Mouse (Mus musculus) MN1 (cell line): ENCODE measurements around the gene Ilf2.

Source experiments
- DNase-seq: peaks from one replicate; pipeline ENCODE4 v3.0.0-alpha.2; 2016; ENCODE audit warnings: low spot score

Ilf2 gene

GRCm38 (mm10) chr3:90508950-90509746, 33.2 kb downstream of the Ilf2 start, which contains the start of gene Chtop:
Gene Chtop (minus strand): TSS chr3:90509498.
- DNase-seq: peak; percentile 100

DNA sequence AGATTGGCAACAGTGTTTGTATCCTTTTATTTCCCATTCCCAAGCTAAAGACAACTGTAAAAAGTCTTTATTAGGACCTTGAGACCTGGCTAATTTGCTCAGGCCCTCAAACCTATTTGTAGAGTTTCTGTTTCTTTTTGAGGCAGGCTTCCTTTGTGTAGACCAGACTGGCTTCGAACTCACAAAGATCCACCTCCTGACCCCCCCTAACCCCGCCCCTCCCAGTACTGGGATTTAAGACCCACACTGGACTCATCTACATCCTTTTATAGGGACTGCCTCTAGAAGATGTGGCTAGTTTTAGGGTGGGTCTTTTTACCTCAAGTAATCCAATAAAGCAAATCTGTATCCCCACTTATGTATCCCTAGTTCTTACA, 33.8 kb downstream of the Ilf2 start:
- DNase-seq: no peak

- no peak for DNase-seq
Observed at GRCm38 (mm10) chr3:90512276-90512675, 36.4 kb downstream of the Ilf2 start.

DNA sequence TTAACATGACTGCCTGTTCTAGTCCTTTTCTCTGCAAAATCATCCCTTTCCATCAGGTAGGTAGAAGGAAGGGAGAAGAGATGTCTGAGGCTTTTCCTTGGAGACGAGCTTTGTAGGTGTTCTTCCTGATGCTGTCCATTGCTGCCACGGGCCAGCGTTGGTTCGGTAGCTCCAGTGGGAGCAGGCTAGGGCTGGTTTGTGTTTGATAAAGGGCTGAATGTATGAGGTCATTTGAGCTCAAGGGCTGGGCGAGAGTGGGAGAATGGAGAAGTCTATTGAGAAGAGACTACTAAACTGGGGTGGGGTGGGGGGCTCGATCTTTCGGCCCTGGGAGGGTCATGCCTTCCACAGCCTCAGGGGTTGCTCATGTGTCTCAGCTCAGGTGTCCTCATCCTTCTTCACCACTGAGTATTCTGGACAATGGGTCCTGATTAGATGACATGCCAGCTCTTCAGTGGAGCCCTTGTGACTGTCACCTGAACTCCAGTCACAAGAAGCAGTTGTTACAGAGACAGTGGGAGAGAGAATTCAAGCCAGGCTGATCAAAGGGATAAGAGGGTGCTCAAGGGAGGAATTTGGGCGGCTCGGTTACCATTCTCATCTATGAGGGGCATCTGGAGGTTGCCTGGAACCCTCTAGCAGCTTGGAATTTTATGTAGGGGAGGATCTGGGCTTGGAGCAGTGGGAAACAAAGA, 37.2 kb downstream of the Ilf2 start:
- no peak for DNase-seq

DNA sequence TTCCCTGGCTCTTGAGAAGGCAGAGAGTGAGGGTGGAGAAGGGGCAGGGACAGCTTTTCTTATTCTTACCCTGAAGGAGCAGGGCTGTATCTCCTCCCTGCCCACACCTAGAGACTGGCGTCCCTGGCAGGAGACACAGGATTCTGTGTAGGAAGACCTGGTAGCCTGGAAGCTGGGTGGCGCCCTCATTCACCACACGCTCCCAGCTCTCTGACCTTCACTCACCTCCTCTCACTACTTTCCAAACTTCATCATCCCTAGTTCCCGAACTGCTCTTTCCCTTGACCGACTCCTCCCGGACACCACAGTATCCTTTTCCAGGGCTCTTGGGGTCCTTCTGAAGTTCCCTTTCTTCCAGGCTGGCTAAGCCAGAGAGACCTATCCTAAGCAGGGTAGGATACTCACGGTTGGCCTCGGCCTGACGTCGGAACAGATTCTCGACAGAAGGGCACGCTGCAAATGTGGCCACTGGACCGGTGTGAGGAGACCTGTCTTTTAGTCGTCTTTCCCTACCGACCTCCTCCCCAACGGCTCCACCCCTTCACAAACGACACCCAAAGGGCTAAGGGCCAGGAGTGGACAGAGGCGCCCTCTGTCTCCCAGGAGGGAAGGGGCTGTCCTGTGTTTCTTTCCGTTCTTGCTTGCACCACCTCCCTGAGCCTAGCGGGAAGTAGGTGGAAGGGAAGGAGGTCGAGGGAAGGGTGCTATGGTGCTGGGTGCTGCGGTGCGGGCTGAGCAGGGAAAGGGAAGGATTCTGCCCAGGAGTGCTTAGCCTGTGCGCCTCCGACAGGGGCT, 38.1 kb downstream of the Ilf2 start, which contains the start of the genes S100a1 and S100a13:
TSS of gene S100a1 (minus strand) at position 597 of the 795 bp plus-strand sequence.
TSS of gene S100a13 (plus strand) at position 640 of the 795 bp plus-strand sequence.
- peak; percentile 81 for DNase-seq

GRCm38 (mm10) chr3:90514691-90515090, 38.8 kb downstream of the Ilf2 start:
- DNase-seq: peak; percentile 71

DNA sequence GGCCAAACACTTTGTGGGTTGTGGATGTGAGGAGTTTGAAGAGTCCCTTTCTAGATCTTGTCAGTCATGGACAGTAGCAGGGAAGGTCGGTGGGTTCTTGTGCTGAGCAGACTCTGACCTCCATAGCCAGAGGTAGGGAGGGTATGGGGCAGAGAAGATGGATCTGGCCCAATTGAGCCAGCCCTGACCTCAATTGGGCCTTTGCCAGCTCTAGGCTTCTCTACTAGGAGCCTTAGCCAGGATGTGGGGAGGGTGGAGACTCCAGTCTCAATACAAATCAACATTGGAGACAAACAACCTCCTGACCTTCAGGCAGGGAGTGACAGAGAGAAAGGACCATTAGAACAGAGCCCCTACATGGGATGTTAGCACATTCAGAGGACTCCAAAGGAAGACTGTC, 39.3 kb downstream of the Ilf2 start:
- DNase-seq: peak; percentile 27

DNA sequence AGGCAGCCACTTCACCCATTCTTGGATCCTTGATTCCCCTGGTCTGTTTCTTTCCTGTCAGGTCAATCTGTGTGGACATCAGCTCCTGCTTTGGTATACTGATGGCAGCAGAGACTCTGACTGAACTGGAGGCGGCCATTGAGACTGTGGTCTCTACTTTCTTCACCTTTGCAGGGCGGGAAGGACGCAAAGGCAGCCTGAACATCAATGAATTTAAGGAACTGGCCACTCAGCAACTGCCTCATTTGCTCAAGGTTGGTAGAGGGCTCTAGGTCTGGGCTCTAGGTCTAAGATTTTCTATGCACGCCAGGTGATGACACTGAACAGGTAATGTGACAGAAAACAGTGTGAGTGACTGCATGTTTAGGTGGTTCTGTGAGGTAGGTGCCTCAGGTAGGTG, 39.9 kb downstream of the Ilf2 start:
- DNase-seq: no peak

GRCm38 (mm10) chr3:90517711-90518110, 41.8 kb downstream of the Ilf2 start:
- no peak for DNase-seq

- DNase-seq: peak; percentile 89
Observed at GRCm38 (mm10) chr3:90525421-90525820, 49.5 kb downstream of the Ilf2 start.

DNA sequence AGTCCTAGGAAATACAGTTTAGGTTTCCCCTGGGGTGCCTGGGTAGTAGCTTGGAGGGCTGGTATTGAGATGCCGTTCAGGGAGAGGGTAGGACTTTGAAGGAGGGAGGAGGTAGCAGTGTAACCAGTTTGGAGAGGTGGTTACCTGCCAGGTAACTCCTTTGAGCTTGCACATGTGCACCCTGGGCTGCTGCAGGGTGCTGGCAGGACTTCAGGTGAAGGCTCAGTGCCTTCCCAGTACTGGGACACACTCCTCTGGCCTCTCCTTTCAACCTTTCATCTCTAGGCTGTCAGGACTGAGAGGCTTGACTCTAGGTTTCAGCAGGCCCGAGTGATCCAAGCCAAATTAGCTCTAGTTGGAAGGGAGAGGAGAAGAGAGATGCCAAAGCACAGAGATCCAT, 50.1 kb downstream of the Ilf2 start:
- peak; percentile 25 for DNase-seq

DNA sequence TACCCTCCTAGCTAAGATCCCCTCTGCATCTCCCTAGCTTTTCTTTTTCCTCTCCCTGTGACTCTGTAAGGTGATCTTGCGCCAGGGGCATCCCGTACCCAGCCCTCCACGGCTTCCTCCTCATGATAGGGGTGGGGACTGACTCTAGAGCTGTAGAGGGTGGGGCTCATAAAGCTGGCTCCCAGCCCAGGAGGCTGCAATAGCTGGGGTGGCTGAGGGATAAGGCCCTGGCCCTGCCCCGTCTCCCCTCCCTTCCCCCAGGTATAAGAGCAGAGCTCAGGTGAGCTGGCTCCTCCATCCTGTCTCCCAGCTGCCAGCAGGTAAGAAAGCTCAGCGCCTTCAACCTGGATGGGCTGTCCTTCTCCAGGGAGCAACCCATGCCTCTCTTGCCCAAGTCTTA, 50.7 kb downstream of the Ilf2 start, which contains the start of gene S100a14:
TSS of gene S100a14 (plus strand) at position 277 of the 400 bp plus-strand sequence.
- DNase-seq: peak; percentile 46

DNA sequence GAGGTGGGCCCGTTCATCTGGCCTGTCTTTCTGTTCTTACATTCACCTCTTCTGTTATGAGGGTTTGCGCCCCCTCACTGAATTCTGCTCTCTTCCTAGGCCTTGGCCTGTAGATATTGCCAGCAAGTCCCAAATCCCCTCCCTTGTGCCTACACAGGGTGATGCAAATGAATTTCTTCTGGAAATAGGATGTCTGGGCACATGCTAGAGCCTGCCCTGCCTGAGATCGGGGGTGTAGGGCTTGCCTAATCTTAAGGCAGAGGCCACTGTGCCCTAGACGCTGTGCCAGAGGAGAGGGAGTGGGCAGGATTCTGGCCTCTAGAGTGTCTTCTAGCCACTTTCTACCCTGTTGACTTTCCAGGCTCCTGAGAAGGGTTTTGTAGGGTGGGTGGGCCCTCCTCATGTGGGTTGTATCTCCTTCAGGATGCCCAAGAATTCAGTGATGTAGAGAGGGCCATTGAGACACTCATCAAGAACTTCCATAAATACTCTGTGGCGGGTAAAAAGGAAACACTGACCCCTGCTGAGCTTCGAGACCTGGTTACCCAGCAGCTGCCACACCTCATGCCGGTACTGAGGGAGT, 51.5 kb downstream of the Ilf2 start:
- no peak for DNase-seq

DNA sequence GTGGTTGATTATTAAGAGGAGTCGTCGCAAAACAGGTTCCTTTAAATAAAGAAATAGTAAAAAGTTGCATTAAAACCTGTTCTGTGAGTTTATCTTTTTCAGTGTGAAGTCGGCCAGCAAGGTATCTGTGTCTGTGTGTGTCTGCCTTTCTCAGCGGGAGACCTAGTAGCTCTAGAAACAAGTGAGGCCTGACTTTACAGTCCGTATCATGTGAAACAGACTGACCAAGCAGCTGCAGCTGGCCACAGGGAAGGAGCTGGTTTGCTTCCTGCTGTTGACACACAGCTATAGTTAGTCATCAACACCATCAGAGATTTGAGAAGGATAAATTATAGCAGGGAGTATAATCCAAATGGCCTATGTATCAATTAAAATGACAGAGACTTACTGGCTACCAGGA, 55.8 kb downstream of the Ilf2 start:
- no peak for DNase-seq

DNA sequence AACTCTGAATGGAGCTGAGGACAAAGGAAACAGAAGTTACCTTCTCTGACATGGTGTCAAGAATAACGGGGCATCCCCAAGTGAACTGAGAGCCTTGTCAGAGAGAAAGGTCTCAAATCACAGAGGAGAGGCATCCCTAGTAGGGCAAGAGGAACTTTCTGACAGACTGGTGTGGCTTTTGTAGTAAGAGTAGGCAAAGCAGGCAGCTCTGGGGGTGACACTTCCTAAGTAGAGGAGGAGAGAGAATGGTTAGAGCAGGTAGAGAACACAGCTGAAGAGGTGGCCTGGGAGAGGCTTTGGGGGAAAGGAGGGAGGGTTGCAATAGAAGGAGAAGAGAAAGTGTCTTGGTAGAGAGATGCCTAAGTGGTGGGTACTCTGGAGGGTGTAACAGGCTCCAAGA, 59.5 kb downstream of the Ilf2 start:
- no peak for DNase-seq

GRCm38 (mm10) chr3:90537141-90537904, 61.4 kb downstream of the Ilf2 start, which contains the start of gene S100a16:
Gene S100a16 (plus strand): TSS chr3:90537254.
- DNase-seq: peak; percentile 74

DNA sequence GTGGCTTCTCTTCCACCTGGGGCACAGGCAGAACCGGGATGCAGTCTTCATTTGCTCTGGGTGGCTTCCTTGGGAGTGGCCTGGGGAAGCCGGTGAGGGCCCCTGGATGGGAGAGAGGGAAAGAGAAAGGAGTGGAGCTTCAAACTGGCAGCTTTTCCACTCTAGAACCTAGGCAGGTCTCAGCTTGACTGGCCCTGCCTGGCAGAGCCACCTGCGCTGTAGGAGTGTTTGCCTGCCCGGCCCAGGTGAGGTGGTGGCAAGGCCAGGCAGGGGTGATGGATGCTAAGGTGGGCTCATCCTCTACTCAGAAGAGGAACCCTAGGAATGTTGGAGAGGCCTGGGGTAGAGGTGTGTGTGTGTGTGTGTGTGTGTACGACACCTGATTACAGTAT, 62.0 kb downstream of the Ilf2 start:
- no peak for DNase-seq
